Mouse (Mus musculus): ENCODE results near the gene Arhgef11. TPM values are rescaled to one million over a fixed set of nuclear protein-coding genes. Genes with fewer than 3 reads are reported as not detected.

The Arhgef11 gene
- 4.9 and 5.6 TPM in 2 replicates for polyA plus RNA-seq (2021; fragmentation: Nextera tagmentation)
- long read RNA-seq, experiment 1, partial matches to known transcripts: 0 of 1 reads
- long read RNA-seq, experiment 1, other reads (novel, unspliced or antisense): 1 of 1 reads
- long read RNA-seq, experiment 2, partial matches to known transcripts: 3 of 9 reads
- long read RNA-seq, experiment 2, other reads (novel, unspliced or antisense): 6 of 9 reads

DNA sequence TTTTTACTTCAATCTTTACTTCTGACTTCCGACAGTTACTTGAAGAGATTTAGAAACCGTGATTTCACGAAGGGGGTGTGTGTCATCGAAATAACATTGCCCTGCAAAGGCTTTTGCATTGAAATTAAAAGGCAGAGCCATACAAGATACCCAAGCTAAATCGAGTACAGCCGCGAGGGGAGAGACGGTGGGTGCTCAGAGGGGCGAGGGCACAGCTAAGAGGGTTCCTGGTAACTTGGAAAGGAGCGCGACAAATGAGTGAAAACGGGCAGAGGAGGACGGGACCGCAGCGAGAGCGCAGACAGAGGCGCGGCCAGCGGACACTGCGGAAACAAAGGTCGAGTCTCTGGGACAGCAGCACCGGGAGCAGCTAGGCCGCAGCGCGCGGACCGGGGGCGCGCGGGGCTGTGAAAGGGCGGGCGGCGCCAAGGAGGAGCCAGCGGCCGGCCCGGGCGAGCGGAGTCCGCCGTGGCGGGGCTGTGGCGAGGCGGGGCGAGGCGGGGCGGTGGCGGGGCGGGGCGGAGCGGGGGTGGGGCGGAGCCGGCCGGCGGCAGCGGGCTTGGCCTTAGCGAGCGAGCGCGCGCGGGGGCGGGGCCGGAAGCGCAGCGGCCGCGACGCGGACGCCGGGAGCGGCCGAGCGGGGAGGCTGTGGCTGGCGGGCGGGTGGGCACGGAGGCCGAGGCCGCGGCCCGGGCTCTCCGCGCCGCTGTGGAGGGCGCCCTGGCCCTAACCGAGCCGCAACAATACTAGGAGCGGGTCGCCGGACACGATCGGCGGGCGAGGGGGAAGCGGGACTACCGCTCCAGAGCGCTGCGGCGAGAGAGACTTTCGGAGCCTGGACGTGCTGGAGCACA, at the start of gene Arhgef11:
Arhgef11 (plus strand) TSS at position 603 of the 854 bp plus-strand sequence.

DNA sequence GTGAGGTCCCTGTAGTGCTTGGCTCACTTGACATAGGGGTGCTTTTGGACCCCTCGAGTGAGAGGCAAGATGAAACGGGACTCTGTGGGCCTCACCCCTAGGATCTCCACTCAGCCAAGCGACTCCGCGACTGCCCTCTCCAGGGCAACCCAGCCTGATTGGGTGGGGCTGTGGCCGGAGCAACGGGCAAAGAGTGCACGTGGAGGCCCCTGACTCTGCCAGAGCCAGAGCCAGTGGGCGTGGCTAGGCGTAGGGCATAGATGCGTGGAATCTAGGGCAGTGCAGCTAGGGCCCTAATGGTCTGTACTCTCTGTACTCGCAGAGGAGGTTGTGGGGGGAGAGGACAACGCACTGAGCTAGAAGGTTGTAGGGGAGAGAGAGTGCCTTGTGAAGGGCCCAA, 131.1 kb downstream of the Arhgef11 start, which contains the start of gene Lrrc71:
Lrrc71 (minus strand) TSS at position 195 of the 400 bp plus-strand sequence.

Small RNA genes within 50 kb of the gene (microRNA-seq; reads per million reads assigned to microRNA genes)
- gene Gm24109: not detected

Other genes starting within 250 kb of the Arhgef11 start
- 0.43 and 0.68 TPM in 2 replicates for gene Fcrl1, start 241.2 kb upstream of the Arhgef11 start, polyA plus RNA-seq (2021; fragmentation: Nextera tagmentation)
- not detected in 2 replicates for gene Fcrl5, start 181.8 kb upstream of the Arhgef11 start, polyA plus RNA-seq (2021; fragmentation: Nextera tagmentation)
- 1.8 and 2.1 TPM in 2 replicates for gene Etv3, start 92.2 kb upstream of the Arhgef11 start, polyA plus RNA-seq (2021; fragmentation: Nextera tagmentation)
- 0.46 and 0.98 TPM in 2 replicates for gene Lrrc71, start 131.1 kb downstream of the Arhgef11 start, polyA plus RNA-seq (2021; fragmentation: Nextera tagmentation)
- gene Ntrk1, start 177.6 kb downstream of the Arhgef11 start, polyA plus RNA-seq (2021; fragmentation: Nextera tagmentation): 0.18 and 0.49 TPM in 2 replicates
- 0.15 TPM in 1 of 2 replicates, not detected in the other for gene Insrr, start 179.4 kb downstream of the Arhgef11 start, polyA plus RNA-seq (2021; fragmentation: Nextera tagmentation)
- gene Pear1, start 206.7 kb downstream of the Arhgef11 start, polyA plus RNA-seq (2021; fragmentation: Nextera tagmentation): 2.2 and 3.1 TPM in 2 replicates
- gene Sh2d2a, start 229.2 kb downstream of the Arhgef11 start, polyA plus RNA-seq (2021; fragmentation: Nextera tagmentation): 0.08 TPM in 1 of 2 replicates, not detected in the other